Mouse (Mus musculus) spleen, adult 2 months (tissue): ENCODE results near the gene Gpr142. TPM values are rescaled to one million over a fixed set of nuclear protein-coding genes. Genes with fewer than 3 reads are reported as not detected.

Experiments used
- DNase-seq, 2 experiments: peaks; one replicate each; pipeline versions ENCODE4 v3.0.0 to v3.0.0-alpha.2; 2012 to 2021; ENCODE audit warnings: low spot score in 2 of 2, low read depth in 1 of 2
- H3K27ac ChIP-seq: fragments of 200-500 bp; 2 replicates; pipeline ENCODE4 v1.5.1; 2012; ENCODE audit warnings: low read length, inconsistent platforms; ENCODE audit not compliant: insufficient read depth
- H3K27me3 ChIP-seq: fragments of 200-500 bp; 2 replicates; pipeline ENCODE4 v1.6.1; 2012; ENCODE audit warnings: mild to moderate bottlenecking, moderate library complexity, low read length, inconsistent platforms; ENCODE audit not compliant: control insufficient read depth, insufficient read depth
- H3K36me3 ChIP-seq: fragments of 200-500 bp; 2 replicates; pipeline ENCODE4 v1.6.1; 2012; ENCODE audit warnings: mild to moderate bottlenecking, low read length, inconsistent platforms; ENCODE audit not compliant: control insufficient read depth, insufficient read depth
- H3K4me1 ChIP-seq: fragments of 200-500 bp; 2 replicates; pipeline ENCODE4 v1.6.1; 2011; ENCODE audit warnings: inconsistent platforms; ENCODE audit not compliant: control insufficient read depth, insufficient read depth, insufficient read length
- H3K4me3 ChIP-seq: fragments of 200-500 bp; 2 replicates; pipeline ENCODE4 v1.5.1; 2011; ENCODE audit warnings: mild to moderate bottlenecking, inconsistent platforms; ENCODE audit not compliant: insufficient read depth, insufficient read length; ENCODE audit errors: extremely low read depth
- CTCF ChIP-seq: fragments of 200-500 bp; IDR thresholded peaks from 2 replicates; pipeline ENCODE4 v1.5.1; 2011; ENCODE audit warnings: mild to moderate bottlenecking, inconsistent platforms; ENCODE audit not compliant: insufficient read depth, insufficient read length, insufficient replicate concordance; ENCODE audit errors: extremely low read depth
- POLR2A ChIP-seq: fragments of 200-500 bp; IDR thresholded peaks from 2 replicates; pipeline ENCODE4 v1.6.1; 2011; ENCODE audit warnings: low read depth, low read length, inconsistent platforms
- WGBS: fragments of 180-500 bp; shearing (Covaris S2); methylation state at CpG from one replicate; pipeline ENCODE4 v1.1.7; 2018; 5-methylcytosine and 5-hydroxymethylcytosine counted together
- polyA plus RNA-seq: library from polyadenylated mRNA; depleted of rRNA; stranded (reverse); fragments of >200 nt; gene quantifications from 2 replicates; pipeline ENCODE4 v1.2.3, GENCODE M21; 2012

Gene Gpr142
- polyA plus RNA-seq, 1 experiment, result not detected

DNA sequence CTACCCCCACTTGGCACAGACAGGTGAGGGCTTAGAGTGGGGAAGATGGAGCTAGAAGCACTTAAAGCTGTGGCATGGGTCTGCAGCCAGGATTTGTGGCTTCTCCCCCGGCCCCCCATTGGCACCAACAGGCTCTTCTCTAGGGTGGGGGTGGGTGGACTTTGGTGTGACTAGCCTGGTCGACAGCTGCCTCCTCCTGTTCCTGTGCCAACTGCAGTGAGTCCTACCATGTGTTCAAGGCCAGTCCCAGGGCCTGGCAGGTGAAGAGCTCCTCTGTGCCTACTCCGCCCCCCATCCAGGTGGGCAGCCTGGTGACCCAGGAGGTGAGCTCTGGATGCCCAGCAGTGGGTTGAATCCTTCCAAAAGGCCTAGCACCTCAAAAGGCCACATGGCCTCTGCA lies 11.1 kb upstream of the Gpr142 start:
- TF ChIP-seq CTCF, result no peak
- TF ChIP-seq POLR2A, result no peak
- Histone ChIP-seq H3K27ac (no peak overlapping the region), H3K4me3 (no peak overlapping the region), H3K27me3 (peaks cover 17% of the 10 kb centered on the region), H3K4me1 (peaks cover 21% of the 10 kb centered on the region), H3K36me3 (no peaks in the 10 kb centered on the region)
- WGBS, result 82% methylated on average over 3 of the region's 3 CpGs
- no peak for DNase-seq

DNA sequence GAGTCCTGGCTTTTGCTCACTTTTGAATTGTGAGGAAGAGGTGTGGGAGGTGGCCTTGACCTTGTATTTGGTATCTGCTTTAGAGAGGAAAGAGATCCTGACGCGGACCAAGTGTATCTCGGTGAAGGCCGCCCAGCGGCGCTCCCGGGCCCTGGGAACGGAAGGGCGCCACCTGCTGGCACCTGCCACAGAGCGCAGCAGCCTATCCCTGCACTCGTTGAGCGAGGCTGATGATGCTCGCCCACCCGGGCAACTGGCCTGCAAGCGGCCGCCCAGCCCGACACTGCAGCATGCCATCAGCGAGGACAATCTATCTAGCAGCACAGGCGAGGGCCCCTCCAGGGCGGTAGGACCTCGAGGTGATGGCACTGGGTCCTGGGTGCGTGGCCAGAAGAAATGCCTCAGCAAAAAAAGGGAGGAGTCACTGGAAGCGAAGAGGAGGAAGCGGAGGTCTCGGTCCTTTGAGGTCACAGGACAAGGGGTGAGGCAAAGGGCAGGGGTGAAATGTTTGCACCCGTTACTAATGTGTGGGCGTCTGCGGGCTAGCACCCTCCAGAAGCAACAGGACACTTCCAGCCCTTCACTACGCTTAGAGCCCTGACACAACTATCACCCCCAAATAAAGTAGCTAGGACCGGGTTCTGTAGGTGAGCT lies 9.5 kb upstream of the Gpr142 start:
- no peak overlapping the region for H3K27ac ChIP-seq
- peak; percentile 94 for TF ChIP-seq CTCF
- no peak for TF ChIP-seq POLR2A
- no peak overlapping the region for H3K4me3 ChIP-seq
- peaks cover 21% of the 10 kb centered on the region for H3K4me1 ChIP-seq
- no peaks in the 10 kb centered on the region for H3K36me3 ChIP-seq
- peak in 1 of 2 experiments; percentile 77 for DNase-seq
- 13% methylated on average over 30 of the region's 30 CpGs for WGBS
- peaks cover 17% of the 10 kb centered on the region for H3K27me3 ChIP-seq

- no peak for DNase-seq
- H3K27ac ChIP-seq, result no peak overlapping the region
- no peaks in the 10 kb centered on the region for H3K36me3 ChIP-seq
- H3K4me1 ChIP-seq, result peaks cover 21% of the 10 kb centered on the region
- peaks cover 17% of the 10 kb centered on the region for H3K27me3 ChIP-seq
- TF ChIP-seq CTCF (no peak), POLR2A (no peak)
- 73% methylated on average over 9 of the region's 9 CpGs for WGBS
- no peak overlapping the region for H3K4me3 ChIP-seq
Observed at GRCm38 (mm10) chr11:114789716-114790115, 9.0 kb upstream of the Gpr142 start.

- no peaks in the 10 kb centered on the region for H3K36me3 ChIP-seq
- H3K27me3 ChIP-seq, result peaks cover 16% of the 10 kb centered on the region
- WGBS, result 73% methylated on average over 12 of the region's 12 CpGs
- H3K27ac ChIP-seq, result no peak overlapping the region
- H3K4me3 ChIP-seq, result no peak overlapping the region
- no peak for TF ChIP-seq CTCF
- TF ChIP-seq POLR2A, result no peak
- peaks cover 21% of the 10 kb centered on the region for H3K4me1 ChIP-seq
- DNase-seq, result no peak
Observed at GRCm38 (mm10) chr11:114790171-114790570, 8.6 kb upstream of the Gpr142 start.

DNA sequence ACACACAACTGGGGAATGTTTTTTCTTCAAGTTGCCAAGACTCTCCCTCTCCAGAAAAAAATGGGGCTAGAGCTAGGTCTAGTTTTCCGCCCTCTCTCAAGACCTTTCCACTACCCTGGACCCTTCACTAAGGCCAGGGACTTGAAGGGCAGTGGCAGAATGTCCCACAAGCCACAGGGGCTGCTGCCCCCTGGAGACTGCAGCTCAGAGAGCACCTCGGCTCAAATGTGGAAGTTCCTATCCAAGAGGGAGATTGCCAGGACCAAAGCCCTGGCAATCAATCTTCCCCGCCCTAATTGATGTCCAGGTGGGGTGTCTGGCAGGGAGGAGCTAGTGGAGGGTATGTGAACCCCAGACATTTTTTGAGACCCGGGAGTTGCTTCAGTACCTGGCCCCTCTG lies 7.9 kb upstream of the Gpr142 start:
- H3K27ac ChIP-seq, result no peak overlapping the region
- TF ChIP-seq POLR2A (no peak), CTCF (peak; percentile 6; the same call in 1 of the 2 replicates)
- WGBS, result 36% methylated on average over 4 of the region's 4 CpGs
- H3K4me3 ChIP-seq, result no peak overlapping the region
- peaks cover 21% of the 10 kb centered on the region for H3K4me1 ChIP-seq
- H3K36me3 ChIP-seq, result no peaks in the 10 kb centered on the region
- H3K27me3 ChIP-seq, result peaks cover 14% of the 10 kb centered on the region
- no peak for DNase-seq

DNA sequence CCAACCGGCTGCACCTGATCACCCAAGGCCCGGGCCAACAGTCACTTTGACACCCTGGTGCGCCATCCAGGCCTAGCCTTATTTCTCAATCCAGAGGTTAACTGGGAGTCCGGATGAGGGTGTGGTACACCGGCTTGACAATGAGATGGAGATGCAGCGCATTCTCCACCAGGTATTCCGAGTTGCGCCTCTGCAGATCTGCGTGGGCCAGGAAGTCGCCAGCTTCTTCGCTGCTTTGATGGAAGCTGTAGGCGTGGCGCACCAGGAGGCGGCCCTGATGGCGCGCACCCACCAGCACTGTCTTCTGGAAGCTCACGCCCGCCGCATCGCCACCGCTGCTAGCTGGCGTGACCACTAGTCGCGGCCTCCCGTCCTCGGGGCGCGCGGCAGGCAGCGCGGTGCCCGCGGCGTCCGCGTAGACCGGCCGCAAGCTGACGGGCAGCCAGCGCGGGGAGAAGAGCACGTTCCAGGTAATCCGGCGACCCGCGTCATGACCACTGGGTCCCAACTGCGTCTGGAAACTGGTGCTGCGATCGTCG lies 7.3 kb upstream of the Gpr142 start:
- no peak for TF ChIP-seq CTCF
- TF ChIP-seq POLR2A, result no peak
- WGBS, result 6% methylated on average over 50 of the region's 50 CpGs
- peak overlapping the region; percentile 32; the same call in 1 of the 2 replicates for H3K4me3 ChIP-seq
- DNase-seq, result no peak
- no peaks in the 10 kb centered on the region for H3K36me3 ChIP-seq
- no peak overlapping the region for H3K27ac ChIP-seq
- H3K27me3 ChIP-seq, result peaks cover 10% of the 10 kb centered on the region
- peaks cover 18% of the 10 kb centered on the region for H3K4me1 ChIP-seq

GRCm38 (mm10) chr11:114791891-114792411 lies 6.8 kb upstream of the Gpr142 start:
- WGBS, result under 1% methylated on average over 59 of the region's 59 CpGs
- H3K4me3 ChIP-seq, result peak overlapping the region; percentile 32; the same call in 1 of the 2 replicates
- peaks cover 10% of the 10 kb centered on the region for H3K27me3 ChIP-seq
- TF ChIP-seq CTCF (no peak), POLR2A (no peak)
- H3K36me3 ChIP-seq, result no peaks in the 10 kb centered on the region
- H3K4me1 ChIP-seq, result peaks cover 17% of the 10 kb centered on the region
- H3K27ac ChIP-seq, result no peak overlapping the region
- DNase-seq, result no peak
